Mouse (Mus musculus): ENCODE data around the gene Gm7029. TPM values are rescaled to one million over a fixed set of nuclear protein-coding genes. Genes with fewer than 3 reads are reported as not detected.

Gene Gm7029
- total RNA-seq, 2 experiments from 2014 or later: not detected

Small RNA genes within 50 kb of the gene (microRNA-seq; reads per million reads assigned to microRNA genes)
- 0 reads per million in 2 experiments for gene Gm27740

Other genes starting within 250 kb of the Gm7029 start
- 10 to 100 TPM; 18.9 to 19.8 TPM for gene Zfp414, start 244.7 kb upstream of the Gm7029 start, total RNA-seq (2021)
- under 1 TPM in 1 of 2 experiments, not detected in 1; 0.47 TPM for gene Pram1, start 235.8 kb upstream of the Gm7029 start, total RNA-seq (2021)
- gene Hnrnpm, start 187.0 kb upstream of the Gm7029 start, total RNA-seq (2021): 100 to 1,000 TPM; 127 to 144 TPM
- 100 to 1,000 TPM; 120 to 121 TPM for gene March2, start 155.2 kb upstream of the Gm7029 start, total RNA-seq (2021)
- gene Rab11b, start 113.3 kb upstream of the Gm7029 start, total RNA-seq (2021): 100 to 1,000 TPM; 343 to 349 TPM
- 100 to 1,000 TPM in 1 of 2 experiments, 10 to 100 TPM in 1; 34.9 to 119 TPM for gene Angptl4, start 92.0 kb upstream of the Gm7029 start, total RNA-seq (2021)
- 10 to 100 TPM; 78.7 to 84.2 TPM for gene Kank3, start 63.3 kb upstream of the Gm7029 start, total RNA-seq (2021)
- 1,000 to 10,000 TPM; 1,002 to 1,034 TPM for gene Rps28, start 49.3 kb upstream of the Gm7029 start, total RNA-seq (2021)
- 100 to 1,000 TPM; 499 to 513 TPM for gene Ndufa7, start 49.3 kb upstream of the Gm7029 start, total RNA-seq (2021)
- 10 to 100 TPM; 19.7 to 22.9 TPM for gene Cd320, start 30.7 kb upstream of the Gm7029 start, total RNA-seq (2021)
- 10 to 100 TPM; 12.6 to 13.8 TPM for gene Kifc1, start 16.8 kb downstream of the Gm7029 start, total RNA-seq (2021)
- gene Platr17, start 31.3 kb downstream of the Gm7029 start, total RNA-seq (2021): not detected
- 10 to 100 TPM; 16.9 to 18.3 TPM for gene Daxx, start 35.6 kb downstream of the Gm7029 start, total RNA-seq (2021)
- 10 to 100 TPM; 85.4 to 98.6 TPM for gene Tapbp, start 42.1 kb downstream of the Gm7029 start, total RNA-seq (2021)
- 10 to 100 TPM; 29.4 to 33.0 TPM for gene Zbtb22, start 42.1 kb downstream of the Gm7029 start, total RNA-seq (2021)
- gene Rgl2, start 55.7 kb downstream of the Gm7029 start, total RNA-seq (2021): 10 to 100 TPM; 54.8 to 57.9 TPM
- 10 to 100 TPM; 70.8 to 78.9 TPM for gene Pfdn6, start 66.5 kb downstream of the Gm7029 start, total RNA-seq (2021)
- 10 to 100 TPM; 12.4 to 12.6 TPM for gene Wdr46, start 66.8 kb downstream of the Gm7029 start, total RNA-seq (2021)
- 1 to 10 TPM; 2.7 to 3.7 TPM for gene B3galt4, start 77.7 kb downstream of the Gm7029 start, total RNA-seq (2021)
- 10 to 100 TPM; 36.3 to 36.8 TPM for gene Vps52, start 82.0 kb downstream of the Gm7029 start, total RNA-seq (2021)
- gene Rps18, start 82.2 kb downstream of the Gm7029 start, total RNA-seq (2021): 100 to 1,000 TPM; 566 to 572 TPM
- 10 to 100 TPM; 54.8 to 56.2 TPM for gene H2-K1, start 126.5 kb downstream of the Gm7029 start, total RNA-seq (2021)
- 10 to 100 TPM; 16.5 to 17.6 TPM for gene Ring1, start 150.8 kb downstream of the Gm7029 start, total RNA-seq (2021)
- gene H2-Ke6, start 154.2 kb downstream of the Gm7029 start, total RNA-seq (2021): 10 to 100 TPM; 80.8 to 88.1 TPM
- gene Slc39a7, start 157.8 kb downstream of the Gm7029 start, total RNA-seq (2021): 10 to 100 TPM; 81.7 to 84.4 TPM
- 10 to 100 TPM; 45.4 to 46.7 TPM for gene Rxrb, start 158.0 kb downstream of the Gm7029 start, total RNA-seq (2021)
- 1 to 10 TPM; 1.5 to 1.8 TPM for gene Col11a2, start 165.6 kb downstream of the Gm7029 start, total RNA-seq (2021)
- under 1 TPM in 1 of 2 experiments, not detected in 1; 0.31 TPM for gene H2-Oa, start 218.5 kb downstream of the Gm7029 start, total RNA-seq (2021)
- 1 to 10 TPM; 4.1 to 4.5 TPM for gene H2-DMa, start 245.7 kb downstream of the Gm7029 start, total RNA-seq (2021)
- 100 to 1,000 TPM; 113 to 119 TPM for gene Brd2, start 248.8 kb downstream of the Gm7029 start, total RNA-seq (2021)